Comparison of ENCODE assay signal across 23 mouse cellular contexts in genomic region chr12:82216801-82217553, GRCm38 (mm10). TPM values are rescaled to one million over a fixed set of nuclear protein-coding genes. Genes with fewer than 3 reads are reported as not detected.
DNase-seq lines count a peak whose midpoint lies in the region; ATAC-seq and TF ChIP-seq lines count a peak whose summit lies in the region.
"Had no signal": no experiment of that assay in that cellular context is flagged by ENCODE, and none has a peak within 500 bp of the region (broad histone marks: within the 10 kb centered on the region; RNA-seq: fewer than 3 reads in every experiment).

No protein-coding gene starts in this region.

- H3K9me3 ChIP-seq in kidney, embryonic 14.5 days (ENCODE audit: control insufficient read depth, low read length), result peaks cover 6% of the 10 kb centered on the region; the same call in 1 of the 2 replicates
- peaks cover 7% of the 10 kb centered on the region; the same call in 1 of the 2 replicates for H3K9me3 ChIP-seq in kidney, embryonic 16.5 days (ENCODE audit: low read length)
- no peaks in the 10 kb centered on the region for H3K9me3 ChIP-seq in limb, embryonic 10.5 days (replicated peaks)
- H3K9me3 ChIP-seq: embryonic facial prominence, embryonic 12.5 days; forebrain, embryonic 13.5 days; forebrain, embryonic 15.5 days; G1E had no signal

- H3K4me2 ChIP-seq in kidney, embryonic 14.5 days (replicated peaks; ENCODE audit: low read depth, low read length), result no peak overlapping the region
- no peak overlapping the region for H3K4me2 ChIP-seq in kidney, embryonic 16.5 days (replicated peaks; ENCODE audit: low read depth, low read length)
- H3K4me2 ChIP-seq: embryonic facial prominence, embryonic 12.5 days; forebrain, embryonic 13.5 days; forebrain, embryonic 15.5 days had no signal

- no peak overlapping the region for H3K4me3 ChIP-seq in kidney, embryonic 14.5 days (ENCODE audit: low read length)
- H3K4me3 ChIP-seq in kidney, adult 2 months (ENCODE audit: insufficient read depth, low read depth, low read length), result no peak overlapping the region
- no peak overlapping the region for H3K4me3 ChIP-seq in kidney, embryonic 16.5 days (ENCODE audit: low read length)
- no peak overlapping the region for H3K4me3 ChIP-seq in limb, embryonic 10.5 days
- H3K4me3 ChIP-seq: embryonic facial prominence, embryonic 10.5 days; embryonic facial prominence, embryonic 12.5 days; forebrain, embryonic 13.5 days; forebrain, embryonic 15.5 days had no signal

- H3K27ac ChIP-seq in kidney, embryonic 14.5 days (ENCODE audit: low read depth, low read length), result peak overlapping the region; percentile 38; the same call in 1 of the 2 replicates
- no peak overlapping the region for H3K27ac ChIP-seq in kidney, adult 2 months (ENCODE audit: insufficient read depth, low read depth, low read length)
- peak overlapping the region; percentile 72 for H3K27ac ChIP-seq in kidney, embryonic 16.5 days (ENCODE audit: low read length)
- peak overlapping the region; percentile 10; the same call in 1 of the 2 replicates for H3K27ac ChIP-seq in limb, embryonic 10.5 days
- H3K27ac ChIP-seq: embryonic facial prominence, embryonic 10.5 days; embryonic facial prominence, embryonic 12.5 days; forebrain, embryonic 13.5 days; forebrain, embryonic 15.5 days had no signal

- no peaks in the 10 kb centered on the region for H3K27me3 ChIP-seq in kidney, embryonic 14.5 days (ENCODE audit: control insufficient read depth, insufficient read depth, low read length)
- no peaks in the 10 kb centered on the region for H3K27me3 ChIP-seq in kidney, adult 2 months (replicated peaks; ENCODE audit: control insufficient read depth, insufficient read depth, low read length)
- no peaks in the 10 kb centered on the region for H3K27me3 ChIP-seq in kidney, embryonic 16.5 days (ENCODE audit: insufficient read depth, low read length)
- no peaks in the 10 kb centered on the region for H3K27me3 ChIP-seq in limb, embryonic 10.5 days (ENCODE audit: low read depth, poor library complexity, severe bottlenecking)
- H3K27me3 ChIP-seq: CH12.LX; embryonic facial prominence, embryonic 12.5 days; forebrain, embryonic 13.5 days; forebrain, embryonic 15.5 days; Patski had no signal

- TF ChIP-seq POLR2A in kidney, adult 2 months (IDR thresholded peaks at IDR 0.05; ENCODE audit: low read depth, low read length), result no peak

- peaks cover 28% of the 10 kb centered on the region for H3K4me1 ChIP-seq in kidney, embryonic 14.5 days (ENCODE audit: control insufficient read depth, insufficient read depth, low read length)
- peaks cover 22% of the 10 kb centered on the region for H3K4me1 ChIP-seq in kidney, adult 2 months (ENCODE audit: control insufficient read depth, insufficient read depth, low read length)
- peaks cover 43% of the 10 kb centered on the region for H3K4me1 ChIP-seq in kidney, embryonic 16.5 days (ENCODE audit: insufficient read depth, low read length)
- H3K4me1 ChIP-seq in limb, embryonic 10.5 days, result peaks cover 58% of the 10 kb centered on the region
- H3K4me1 ChIP-seq: forebrain, embryonic 13.5 days; forebrain, embryonic 15.5 days had no signal

- no peak for TF ChIP-seq CTCF in kidney, adult 2 months (conservative IDR thresholded peaks at IDR 0.05; ENCODE audit: insufficient read depth, insufficient read length, low read depth, low read length)

- 35% methylated on average over 6 of the region's 6 CpGs for WGBS in kidney, embryonic 14.5 days
- WGBS in kidney, adult 2 months, result 76% methylated on average over 6 of the region's 6 CpGs
- WGBS in kidney, embryonic 16.5 days, result 35% methylated on average over 6 of the region's 6 CpGs
- 76% methylated on average over 6 of the region's 6 CpGs for WGBS in limb, embryonic 10.5 days

- ATAC-seq in kidney, embryonic 14.5 days (ENCODE audit: low FRiP score, low TSS enrichment), result peak; percentile 84
- peak; percentile 78 for ATAC-seq in kidney, embryonic 16.5 days (ENCODE audit: low FRiP score, low TSS enrichment)
- ATAC-seq: activated CD4-positive, CD25-positive, alpha-beta regulatory T cell, adult 4 months; CD4-positive, CD25-positive, alpha-beta regulatory T cell, adult 4 months; forebrain, embryonic 13.5 days; forebrain, embryonic 15.5 days; Patski had no signal

- H3K9ac ChIP-seq in kidney, embryonic 14.5 days (ENCODE audit: low read depth, low read length), result no peak overlapping the region
- H3K9ac ChIP-seq in kidney, embryonic 16.5 days (replicated peaks; ENCODE audit: low read length), result no peak overlapping the region
- H3K9ac ChIP-seq: embryonic facial prominence, embryonic 12.5 days; forebrain, embryonic 13.5 days; forebrain, embryonic 15.5 days had no signal

- no peaks in the 10 kb centered on the region for H3K36me3 ChIP-seq in kidney, embryonic 14.5 days (ENCODE audit: control insufficient read depth, insufficient read depth, low read length)
- H3K36me3 ChIP-seq in kidney, adult 2 months (ENCODE audit: control insufficient read depth, insufficient read depth, low read length), result no peaks in the 10 kb centered on the region
- peaks cover 6% of the 10 kb centered on the region for H3K36me3 ChIP-seq in kidney, embryonic 16.5 days (ENCODE audit: insufficient read depth, low read length)
- peaks cover 5% of the 10 kb centered on the region for H3K36me3 ChIP-seq in limb, embryonic 10.5 days
- H3K36me3 ChIP-seq: forebrain, embryonic 15.5 days had no signal

- no peak for DNase-seq in kidney, adult 2 months
- DNase-seq in kidney, postnatal 10 days, result no peak
- no peak for DNase-seq in limb, embryonic 10.5 days (ENCODE audit: low spot score)
- DNase-seq: adrenal gland, adult 8-10 months; adrenal gland, postnatal 14 days; adrenal gland, postnatal 36 days; B cell, adult 2 months; cerebellum, adult 11-12 months; cerebellum, adult 2 months; cerebellum, adult 9-10 months; cerebellum, postnatal 10 days; cerebellum, postnatal 25 days had no signal

RNA-seq across cellular contexts. Expression of gene Sipa1l1, which starts 47.9 kb away (rescaled TPM):
- 28.6 and 43.8 TPM in 2 replicates for polyA plus RNA-seq in kidney, embryonic 14.5 days (2014; fragmentation: Nextera tagmentation; extraction: Ambion mirVana)
- polyA plus RNA-seq in kidney, adult 2 months (2012; rRNA removed), result 34.0 and 34.1 TPM in 2 replicates
- polyA plus RNA-seq in kidney, embryonic 16.5 days (2015; fragmentation: Nextera tagmentation; extraction: Ambion mirVana), result 37.3 and 42.3 TPM in 2 replicates
- polyA plus RNA-seq in limb, embryonic 10.5 days (2016; fragmentation: Nextera tagmentation; extraction: Ambion mirVana), result 28.3 and 37.0 TPM in 2 replicates
